Mouse (Mus musculus): Measurements from ENCODE around the gene Gjb4. TPM values are rescaled to one million over a fixed set of nuclear protein-coding genes. Genes with fewer than 3 reads are reported as not detected.

The Gjb4 gene
- total and polyA plus RNA-seq, 2 experiments, result not detected

GRCm38 (mm10) chr4:127345000-127345399 lies 8.9 kb downstream of the Gjb4 start:
- H3K27ac ChIP-seq (replicated peaks; ENCODE audit: insufficient read depth, low read depth, low read length), result no peak overlapping the region
- H3K4me3 ChIP-seq (ENCODE audit: insufficient read depth, low read depth, low read length), result no peak overlapping the region
- H3K9ac ChIP-seq (ENCODE audit: low read depth, low read length), result no peak overlapping the region
- H3K27me3 ChIP-seq (ENCODE audit: control insufficient read depth, insufficient read depth, low read length), result no peaks in the 10 kb centered on the region
- no peak for DNase-seq (ENCODE audit: extremely low read depth, low read depth, low spot score)
- WGBS, result 78% methylated on average over 5 of the region's 5 CpGs
- TF ChIP-seq CTCF (IDR thresholded peaks at IDR 0.05; ENCODE audit: low read depth, low read length) (no peak), POLR2A (IDR thresholded peaks at IDR 0.05; ENCODE audit: extremely low read depth, insufficient read depth, low read length) (no peak)
- H3K4me1 ChIP-seq (ENCODE audit: control insufficient read depth, insufficient read depth, low read length), result no peaks in the 10 kb centered on the region
- no peaks in the 10 kb centered on the region for H3K36me3 ChIP-seq (ENCODE audit: control insufficient read depth, insufficient read depth, low read length)
- no peaks in the 10 kb centered on the region for H3K79me2 ChIP-seq (ENCODE audit: control insufficient read depth, insufficient read depth, low read length)

GRCm38 (mm10) chr4:127341372-127341771 lies 12.5 kb downstream of the Gjb4 start:
- 53% methylated on average over 6 of the region's 6 CpGs for WGBS
- Histone ChIP-seq H3K9ac (ENCODE audit: low read depth, low read length) (no peak overlapping the region), H3K27ac (replicated peaks; ENCODE audit: insufficient read depth, low read depth, low read length) (no peak overlapping the region), H3K4me1 (ENCODE audit: control insufficient read depth, insufficient read depth, low read length) (no peaks in the 10 kb centered on the region), H3K27me3 (ENCODE audit: control insufficient read depth, insufficient read depth, low read length) (no peaks in the 10 kb centered on the region), H3K79me2 (ENCODE audit: control insufficient read depth, insufficient read depth, low read length) (no peaks in the 10 kb centered on the region), H3K36me3 (ENCODE audit: control insufficient read depth, insufficient read depth, low read length) (no peaks in the 10 kb centered on the region), H3K4me3 (ENCODE audit: insufficient read depth, low read depth, low read length) (no peak overlapping the region)
- no peak for DNase-seq (ENCODE audit: extremely low read depth, low read depth, low spot score)
- TF ChIP-seq POLR2A (IDR thresholded peaks at IDR 0.05; ENCODE audit: extremely low read depth, insufficient read depth, low read length) (no peak), CTCF (IDR thresholded peaks at IDR 0.05; ENCODE audit: low read depth, low read length) (no peak)

GRCm38 (mm10) chr4:127337668-127338067 lies 16.2 kb downstream of the Gjb4 start:
- WGBS, result 72% methylated on average over 5 of the region's 5 CpGs
- Histone ChIP-seq H3K9ac (ENCODE audit: low read depth, low read length) (no peak overlapping the region), H3K79me2 (ENCODE audit: control insufficient read depth, insufficient read depth, low read length) (no peaks in the 10 kb centered on the region), H3K27me3 (ENCODE audit: control insufficient read depth, insufficient read depth, low read length) (no peaks in the 10 kb centered on the region), H3K4me3 (ENCODE audit: insufficient read depth, low read depth, low read length) (no peak overlapping the region), H3K27ac (replicated peaks; ENCODE audit: insufficient read depth, low read depth, low read length) (no peak overlapping the region), H3K4me1 (ENCODE audit: control insufficient read depth, insufficient read depth, low read length) (no peaks in the 10 kb centered on the region), H3K36me3 (ENCODE audit: control insufficient read depth, insufficient read depth, low read length) (no peaks in the 10 kb centered on the region)
- TF ChIP-seq CTCF (IDR thresholded peaks at IDR 0.05; ENCODE audit: low read depth, low read length) (no peak), POLR2A (IDR thresholded peaks at IDR 0.05; ENCODE audit: extremely low read depth, insufficient read depth, low read length) (no peak)
- DNase-seq (ENCODE audit: extremely low read depth, low read depth, low spot score), result no peak

- peaks cover 2% of the 10 kb centered on the region; the same call in 1 of the 2 replicates for H3K27me3 ChIP-seq (ENCODE audit: control insufficient read depth, insufficient read depth, low read length)
- no peaks in the 10 kb centered on the region for H3K4me1 ChIP-seq (ENCODE audit: control insufficient read depth, insufficient read depth, low read length)
- DNase-seq (ENCODE audit: extremely low read depth, low read depth, low spot score), result no peak
- H3K79me2 ChIP-seq (ENCODE audit: control insufficient read depth, insufficient read depth, low read length), result no peaks in the 10 kb centered on the region
- TF ChIP-seq POLR2A (IDR thresholded peaks at IDR 0.05; ENCODE audit: extremely low read depth, insufficient read depth, low read length) (no peak), CTCF (IDR thresholded peaks at IDR 0.05; ENCODE audit: low read depth, low read length) (no peak)
- no peak overlapping the region for H3K27ac ChIP-seq (replicated peaks; ENCODE audit: insufficient read depth, low read depth, low read length)
- no peak overlapping the region for H3K9ac ChIP-seq (ENCODE audit: low read depth, low read length)
- H3K36me3 ChIP-seq (ENCODE audit: control insufficient read depth, insufficient read depth, low read length), result no peaks in the 10 kb centered on the region
- WGBS, result 74% methylated on average over 5 of the region's 5 CpGs
- H3K4me3 ChIP-seq (ENCODE audit: insufficient read depth, low read depth, low read length), result no peak overlapping the region
Observed at GRCm38 (mm10) chr4:127334870-127335504, 18.9 kb downstream of the Gjb4 start.

- Histone ChIP-seq H3K27me3 (ENCODE audit: control insufficient read depth, insufficient read depth, low read length) (peaks cover 2% of the 10 kb centered on the region; the same call in 1 of the 2 replicates), H3K4me3 (ENCODE audit: insufficient read depth, low read depth, low read length) (no peak overlapping the region), H3K4me1 (ENCODE audit: control insufficient read depth, insufficient read depth, low read length) (no peaks in the 10 kb centered on the region), H3K9ac (ENCODE audit: low read depth, low read length) (no peak overlapping the region), H3K27ac (replicated peaks; ENCODE audit: insufficient read depth, low read depth, low read length) (no peak overlapping the region), H3K36me3 (ENCODE audit: control insufficient read depth, insufficient read depth, low read length) (no peaks in the 10 kb centered on the region), H3K79me2 (ENCODE audit: control insufficient read depth, insufficient read depth, low read length) (no peaks in the 10 kb centered on the region)
- WGBS, result 35% methylated on average over 13 of the region's 13 CpGs
- DNase-seq (ENCODE audit: extremely low read depth, low read depth, low spot score), result no peak
- TF ChIP-seq CTCF (IDR thresholded peaks at IDR 0.05; ENCODE audit: low read depth, low read length) (no peak), POLR2A (IDR thresholded peaks at IDR 0.05; ENCODE audit: extremely low read depth, insufficient read depth, low read length) (no peak)
Observed at GRCm38 (mm10) chr4:127331171-127331570, 22.7 kb downstream of the Gjb4 start.

All from liver, adult 2 months (tissue).